8 mouse cellular contexts compared by ENCODE assay signal in the genomic region with DNA sequence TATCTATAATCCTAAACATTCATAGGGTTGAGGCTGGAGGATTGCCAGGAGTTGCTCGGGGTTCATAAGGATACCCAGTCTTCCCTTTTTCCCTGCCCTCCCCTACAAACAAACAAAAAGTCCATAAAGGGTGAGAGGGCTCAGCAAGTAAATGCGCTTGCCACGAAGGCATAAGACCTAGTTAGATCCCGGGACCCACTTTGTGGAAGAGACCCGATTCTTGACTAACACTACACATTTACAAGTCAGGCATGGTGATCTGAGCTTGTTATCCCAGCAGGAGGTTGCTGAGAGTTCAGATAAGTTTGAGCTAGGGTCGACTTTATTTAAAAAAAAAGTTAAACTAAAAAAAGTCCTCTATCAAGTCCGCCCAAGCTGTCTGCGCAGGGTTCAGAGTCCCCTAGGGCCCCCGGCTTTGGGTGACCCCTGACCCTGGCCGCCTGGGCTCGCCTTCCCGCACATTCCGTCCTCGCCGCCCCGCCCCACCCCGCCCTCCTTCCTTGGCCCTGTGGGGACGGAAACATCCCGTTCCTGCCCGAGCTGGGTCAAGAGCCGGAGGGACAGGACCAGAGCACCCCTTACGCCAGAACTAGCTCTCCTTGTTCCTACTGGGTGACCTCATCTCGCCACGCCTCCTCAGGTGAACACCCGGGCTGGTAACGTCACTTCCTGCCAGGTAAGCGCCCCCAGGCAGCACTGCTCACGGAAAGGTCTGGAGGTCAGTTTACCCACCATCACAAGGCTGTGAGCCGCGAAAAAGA. TPM values are rescaled to one million over a fixed set of nuclear protein-coding genes. Genes with fewer than 3 reads are reported as not detected.
DNase-seq lines count a peak whose midpoint lies in the region; ATAC-seq lines count a peak whose summit lies in the region.

No protein-coding gene starts in this region.

- H3K9ac ChIP-seq in forebrain, embryonic 15.5 days (replicated peaks) = peak overlapping the region; percentile 51
- peak overlapping the region; percentile 72 for H3K9ac ChIP-seq in hindbrain, embryonic 13.5 days
- H3K9ac ChIP-seq in liver, embryonic 11.5 days (ENCODE audit: low read depth, low read length) = peak overlapping the region; percentile 74

- peaks cover 57% of the 10 kb centered on the region for H3K4me1 ChIP-seq in forebrain, embryonic 15.5 days
- peaks cover 62% of the 10 kb centered on the region for H3K4me1 ChIP-seq in hindbrain, embryonic 13.5 days (replicated peaks)
- peaks cover 61% of the 10 kb centered on the region for H3K4me1 ChIP-seq in liver, embryonic 11.5 days (replicated peaks; ENCODE audit: control insufficient read depth, insufficient read depth, low read length)

- H3K9me3 ChIP-seq in forebrain, embryonic 15.5 days = no peaks in the 10 kb centered on the region
- no peaks in the 10 kb centered on the region for H3K9me3 ChIP-seq in hindbrain, embryonic 13.5 days
- H3K9me3 ChIP-seq in liver, embryonic 11.5 days (ENCODE audit: control insufficient read depth, low read length) = no peaks in the 10 kb centered on the region

- peak; percentile 36 for DNase-seq in retina, postnatal 1 day
- no peak for DNase-seq in retina, embryonic 14.5 days (ENCODE audit: low spot score)
- peak; percentile 72 for DNase-seq in liver, embryonic 11.5 days (ENCODE audit: low spot score)
- peak; percentile 66 to 81 for DNase-seq in natural killer cell, adult 2 months (ENCODE audit: low spot score in 2 of 2)
- DNase-seq in thymus, postnatal 14 days = peak; percentile 73
- DNase-seq in layer of hippocampus, postnatal 25 days (ENCODE audit: extremely low spot score in 1 of 2, low spot score in 1 of 2) = no peak

- H3K27me3 ChIP-seq in forebrain, embryonic 15.5 days = no peaks in the 10 kb centered on the region
- peaks cover 20% of the 10 kb centered on the region for H3K27me3 ChIP-seq in hindbrain, embryonic 13.5 days
- no peaks in the 10 kb centered on the region for H3K27me3 ChIP-seq in liver, embryonic 11.5 days (replicated peaks; ENCODE audit: control insufficient read depth, insufficient read depth, low read length)

- no peak for ATAC-seq in forebrain, embryonic 15.5 days (replicated peaks)
- no peak for ATAC-seq in hindbrain, embryonic 13.5 days (ENCODE audit: low FRiP score)
- ATAC-seq in liver, embryonic 11.5 days (replicated peaks; ENCODE audit: low FRiP score) = no peak

- peak overlapping the region; percentile 57 for H3K4me2 ChIP-seq in forebrain, embryonic 15.5 days (replicated peaks)
- peak overlapping the region; percentile 62 for H3K4me2 ChIP-seq in hindbrain, embryonic 13.5 days
- H3K4me2 ChIP-seq in liver, embryonic 11.5 days = peak overlapping the region; percentile 92

- no peaks in the 10 kb centered on the region for H3K36me3 ChIP-seq in forebrain, embryonic 15.5 days
- H3K36me3 ChIP-seq in hindbrain, embryonic 13.5 days = no peaks in the 10 kb centered on the region
- H3K36me3 ChIP-seq in liver, embryonic 11.5 days (ENCODE audit: control insufficient read depth, insufficient read depth, low read length) = peaks cover 7% of the 10 kb centered on the region; the same call in 1 of the 2 replicates

- peak overlapping the region; percentile 95 for H3K27ac ChIP-seq in forebrain, embryonic 15.5 days (replicated peaks)
- H3K27ac ChIP-seq in hindbrain, embryonic 13.5 days = peak overlapping the region; percentile 90
- H3K27ac ChIP-seq in liver, embryonic 11.5 days (ENCODE audit: low read depth, low read length) = peak overlapping the region; percentile 97

- WGBS in forebrain, embryonic 15.5 days = 9% methylated on average over 30 of the region's 30 CpGs
- WGBS in hindbrain, embryonic 13.5 days = 3% methylated on average over 30 of the region's 30 CpGs
- 5% methylated on average over 30 of the region's 30 CpGs for WGBS in liver, embryonic 11.5 days

- H3K4me3 ChIP-seq in forebrain, embryonic 15.5 days = peak overlapping the region; percentile 43
- H3K4me3 ChIP-seq in hindbrain, embryonic 13.5 days = peak overlapping the region; percentile 42
- H3K4me3 ChIP-seq in liver, embryonic 11.5 days (ENCODE audit: low read depth, low read length) = peak overlapping the region; percentile 51

RNA-seq across cellular contexts. Expression of a gene that starts 3.8 kb away (rescaled TPM):
- 42.8 and 47.8 TPM in 2 replicates for polyA plus RNA-seq in forebrain, embryonic 15.5 days (2015; fragmentation: Nextera tagmentation; extraction: Ambion mirVana)
- 32.0 and 34.6 TPM in 2 replicates for polyA plus RNA-seq in hindbrain, embryonic 13.5 days (2015; fragmentation: Nextera tagmentation; extraction: Ambion mirVana)
- 29.2 and 34.4 TPM in 2 replicates for polyA plus RNA-seq in liver, embryonic 11.5 days (2014; fragmentation: Nextera tagmentation; extraction: Ambion mirVana)
- total RNA-seq in layer of hippocampus, postnatal 25 days (2021) = 1 to 10 TPM; 6.2 to 8.9 TPM

RNA-seq across cellular contexts. Expression of a gene that starts 3.9 kb away (rescaled TPM):
- 5.6 and 5.7 TPM in 2 replicates for polyA plus RNA-seq in forebrain, embryonic 15.5 days (2015; fragmentation: Nextera tagmentation; extraction: Ambion mirVana)
- polyA plus RNA-seq in hindbrain, embryonic 13.5 days (2015; fragmentation: Nextera tagmentation; extraction: Ambion mirVana) = 4.6 and 4.9 TPM in 2 replicates
- polyA plus RNA-seq in liver, embryonic 11.5 days (2014; fragmentation: Nextera tagmentation; extraction: Ambion mirVana) = 9.9 and 10.2 TPM in 2 replicates
- 1 to 10 TPM; 2.7 to 2.8 TPM for total RNA-seq in layer of hippocampus, postnatal 25 days (2021)

RNA-seq across cellular contexts. Expression of a gene that starts 16.3 kb away (rescaled TPM):
- 44.6 and 46.9 TPM in 2 replicates for polyA plus RNA-seq in forebrain, embryonic 15.5 days (2015; fragmentation: Nextera tagmentation; extraction: Ambion mirVana)
- polyA plus RNA-seq in hindbrain, embryonic 13.5 days (2015; fragmentation: Nextera tagmentation; extraction: Ambion mirVana) = 43.7 and 44.8 TPM in 2 replicates
- 44.7 and 45.7 TPM in 2 replicates for polyA plus RNA-seq in liver, embryonic 11.5 days (2014; fragmentation: Nextera tagmentation; extraction: Ambion mirVana)
- total RNA-seq in layer of hippocampus, postnatal 25 days (2021) = 10 to 100 TPM; 19.3 to 22.0 TPM

RNA-seq across cellular contexts. Expression of a gene that starts 16.6 kb away (rescaled TPM):
- polyA plus RNA-seq in forebrain, embryonic 15.5 days (2015; fragmentation: Nextera tagmentation; extraction: Ambion mirVana) = 98.0 and 106 TPM in 2 replicates
- polyA plus RNA-seq in hindbrain, embryonic 13.5 days (2015; fragmentation: Nextera tagmentation; extraction: Ambion mirVana) = 93.0 and 100 TPM in 2 replicates
- polyA plus RNA-seq in liver, embryonic 11.5 days (2014; fragmentation: Nextera tagmentation; extraction: Ambion mirVana) = 56.1 and 58.6 TPM in 2 replicates
- 10 to 100 TPM; 63.0 to 69.3 TPM for total RNA-seq in layer of hippocampus, postnatal 25 days (2021)

RNA-seq across cellular contexts. Expression of a gene that starts 25.7 kb away (rescaled TPM):
- 514 and 544 TPM in 2 replicates for polyA plus RNA-seq in forebrain, embryonic 15.5 days (2015; fragmentation: Nextera tagmentation; extraction: Ambion mirVana)
- 537 and 543 TPM in 2 replicates for polyA plus RNA-seq in hindbrain, embryonic 13.5 days (2015; fragmentation: Nextera tagmentation; extraction: Ambion mirVana)
- polyA plus RNA-seq in liver, embryonic 11.5 days (2014; fragmentation: Nextera tagmentation; extraction: Ambion mirVana) = 1,377 and 1,547 TPM in 2 replicates
- total RNA-seq in layer of hippocampus, postnatal 25 days (2021) = 100 to 1,000 TPM; 431 to 496 TPM

Comparison
In these comparisons a context has a peak if more than half of its experiments do, and no peak if none do; other contexts are left out.
1. DNase-seq: peak in retina, postnatal 1 day (single experiment), liver, embryonic 11.5 days (single experiment), natural killer cell, adult 2 months (2 of 2) and thymus, postnatal 14 days (single experiment); none in retina, embryonic 14.5 days (single experiment) and layer of hippocampus, postnatal 25 days (0 of 2).
2. Peak in every context shown above with its lines, with median percentiles within 50 percentile points of each other: H3K27ac ChIP-seq, H3K4me2 ChIP-seq, H3K4me3 ChIP-seq and H3K9ac ChIP-seq.